Mouse (Mus musculus) heart, adult 8-10 months (tissue): ENCODE results near the gene Hist1h1c. TPM values are rescaled to one million over a fixed set of nuclear protein-coding genes. Genes with fewer than 3 reads are reported as not detected.
"Not testable (repeated sequence)": the region's sequence is repeated elsewhere in the genome, so short reads cannot be mapped to it uniquely, and the experiment has no call there.

Experiments
- DNase-seq: peaks from one replicate; pipeline ENCODE4 v3.0.0; 2022; ENCODE audit warnings: low spot score
- microRNA-seq: library from miRNA; unstranded; fragments of <30 nt; microRNA quantifications from one replicate; pipeline ENCODE4 v1.2.0, GENCODE M21; 2022
- total RNA-seq, 4 experiments: library from RNA; stranded (reverse); gene quantifications; 2 replicates each; pipeline ENCODE4 v1.2.4; 2022

The Hist1h1c gene
- total RNA-seq, 4 experiments from 2014 or later = 145 to 209 (median 187) TPM

DNA sequence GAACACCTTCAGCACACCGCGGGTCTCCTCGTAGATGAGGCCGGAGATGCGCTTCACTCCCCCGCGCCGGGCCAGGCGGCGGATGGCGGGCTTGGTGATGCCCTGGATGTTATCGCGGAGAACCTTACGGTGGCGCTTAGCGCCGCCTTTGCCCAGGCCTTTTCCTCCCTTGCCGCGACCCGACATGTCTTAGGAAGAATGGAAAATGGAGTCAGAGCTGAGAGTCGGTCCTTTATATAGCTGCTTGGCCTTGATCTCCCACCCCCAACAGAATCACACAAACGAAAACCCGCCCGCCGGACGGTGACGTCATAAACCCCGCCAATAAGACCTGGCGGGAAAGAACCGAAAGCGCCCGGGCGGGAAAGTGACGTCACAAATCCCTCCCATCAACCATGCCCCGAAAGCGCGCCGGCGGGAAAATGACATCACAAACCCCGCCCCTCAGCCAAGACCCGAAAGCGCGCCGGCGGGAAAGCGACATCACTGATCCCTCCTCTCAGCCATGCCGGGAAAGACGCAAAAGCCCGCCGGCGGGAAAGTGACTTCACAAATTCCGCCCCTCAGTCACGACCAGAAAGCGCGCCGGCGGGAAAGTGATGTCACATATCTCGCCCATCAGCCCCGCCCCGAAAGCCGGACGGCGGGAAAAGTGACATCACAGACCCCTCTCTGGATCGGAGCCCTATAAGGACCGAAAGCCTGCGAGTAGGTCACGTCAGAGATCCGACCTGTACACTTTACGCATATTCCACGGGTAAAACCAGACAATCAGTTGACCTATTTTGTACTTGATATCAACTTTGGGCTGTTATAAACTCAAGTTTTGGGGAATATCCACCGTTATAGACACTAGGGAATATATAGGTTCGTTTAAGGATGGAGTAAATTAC, 22.6 kb downstream of the Hist1h1c start, which contains the start of gene Hist1h4a:
Gene Hist1h4a (minus strand): TSS at position 259 of the 893 bp plus-strand sequence.
- DNase-seq = peak; percentile 96

DNA sequence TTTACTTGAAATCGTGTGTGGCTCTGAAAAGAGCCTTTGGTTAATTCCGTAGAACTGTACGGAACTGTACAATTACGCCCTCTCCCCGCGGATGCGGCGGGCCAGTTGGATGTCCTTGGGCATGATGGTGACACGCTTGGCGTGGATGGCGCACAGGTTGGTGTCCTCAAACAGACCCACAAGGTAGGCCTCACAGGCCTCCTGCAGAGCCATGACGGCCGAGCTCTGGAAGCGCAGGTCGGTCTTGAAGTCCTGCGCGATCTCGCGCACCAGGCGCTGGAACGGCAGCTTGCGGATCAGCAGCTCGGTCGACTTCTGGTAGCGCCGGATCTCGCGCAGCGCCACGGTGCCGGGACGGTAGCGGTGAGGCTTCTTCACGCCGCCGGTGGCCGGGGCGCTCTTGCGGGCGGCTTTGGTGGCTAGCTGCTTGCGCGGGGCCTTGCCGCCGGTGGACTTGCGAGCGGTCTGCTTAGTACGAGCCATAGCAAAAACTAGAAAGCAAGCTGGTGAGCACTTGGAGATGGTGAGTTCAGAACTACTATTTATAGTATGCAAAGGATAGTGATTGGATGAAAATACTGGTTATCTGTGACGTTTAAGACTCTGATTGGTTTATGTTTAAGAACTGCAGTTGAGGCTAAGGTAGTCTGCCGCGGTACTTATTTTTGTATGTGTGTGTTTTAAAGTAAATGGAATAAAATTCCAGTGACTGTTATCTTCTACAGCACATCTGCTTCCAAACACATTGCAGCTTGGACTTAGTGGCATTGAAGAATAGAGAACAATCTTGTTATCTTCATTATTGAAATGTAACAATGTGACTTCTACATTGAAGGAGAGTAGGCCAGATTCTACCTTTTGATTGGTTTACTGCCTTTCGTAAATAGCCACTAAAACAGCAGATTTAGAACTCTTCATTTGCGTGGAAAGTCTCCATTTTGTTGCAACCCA, 23.5 kb downstream of the Hist1h1c start, which contains the start of gene Hist1h3a:
Gene Hist1h3a (minus strand): TSS at position 516 of the 951 bp plus-strand sequence.
- DNase-seq = peak; percentile 82

DNA sequence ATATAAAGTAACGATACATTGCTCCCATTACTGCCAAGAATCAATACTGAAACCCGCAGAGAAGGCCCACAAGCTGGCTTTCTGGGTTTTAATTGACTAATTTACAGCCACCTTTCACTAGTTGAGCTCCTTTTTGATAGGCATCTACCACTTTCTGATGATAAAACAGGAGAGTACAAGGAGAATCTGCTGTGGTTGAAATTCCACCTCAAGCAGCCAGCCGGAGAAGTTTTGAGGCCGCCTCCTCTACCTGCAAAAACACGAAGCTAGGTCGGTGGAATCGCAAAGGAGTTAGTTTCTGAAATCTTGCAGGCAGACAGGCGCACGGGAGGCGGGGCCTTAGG, 24.6 kb downstream of the Hist1h1c start:
- no peak for DNase-seq

DNA sequence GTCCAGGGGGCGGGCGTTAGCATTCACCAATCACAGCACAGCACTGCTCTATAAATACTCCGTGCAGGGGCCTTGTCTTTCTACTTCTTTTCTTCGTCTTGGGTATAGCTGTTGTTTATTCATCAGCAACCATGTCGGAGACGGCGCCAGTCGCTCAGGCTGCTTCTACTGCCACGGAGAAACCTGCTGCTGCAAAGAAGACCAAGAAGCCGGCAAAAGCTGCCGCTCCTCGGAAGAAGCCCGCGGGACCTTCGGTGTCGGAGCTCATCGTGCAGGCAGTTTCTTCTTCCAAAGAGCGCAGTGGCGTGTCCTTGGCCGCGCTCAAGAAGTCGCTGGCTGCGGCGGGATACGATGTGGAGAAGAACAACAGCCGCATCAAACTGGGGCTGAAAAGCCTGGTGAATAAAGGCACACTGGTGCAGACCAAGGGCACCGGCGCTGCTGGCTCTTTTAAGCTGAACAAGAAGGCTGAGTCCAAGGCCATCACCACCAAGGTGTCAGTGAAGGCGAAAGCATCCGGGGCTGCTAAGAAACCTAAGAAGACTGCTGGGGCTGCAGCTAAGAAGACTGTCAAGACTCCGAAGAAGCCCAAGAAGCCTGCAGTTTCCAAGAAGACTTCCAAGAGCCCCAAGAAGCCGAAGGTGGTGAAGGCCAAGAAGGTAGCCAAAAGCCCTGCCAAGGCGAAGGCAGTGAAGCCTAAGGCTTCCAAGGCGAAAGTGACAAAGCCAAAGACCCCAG, 25.1 kb downstream of the Hist1h1c start, which contains the start of gene Hist1h1a:
Gene Hist1h1a (plus strand): TSS at position 81 of the 738 bp plus-strand sequence.
- DNase-seq = peak; percentile 76

DNA sequence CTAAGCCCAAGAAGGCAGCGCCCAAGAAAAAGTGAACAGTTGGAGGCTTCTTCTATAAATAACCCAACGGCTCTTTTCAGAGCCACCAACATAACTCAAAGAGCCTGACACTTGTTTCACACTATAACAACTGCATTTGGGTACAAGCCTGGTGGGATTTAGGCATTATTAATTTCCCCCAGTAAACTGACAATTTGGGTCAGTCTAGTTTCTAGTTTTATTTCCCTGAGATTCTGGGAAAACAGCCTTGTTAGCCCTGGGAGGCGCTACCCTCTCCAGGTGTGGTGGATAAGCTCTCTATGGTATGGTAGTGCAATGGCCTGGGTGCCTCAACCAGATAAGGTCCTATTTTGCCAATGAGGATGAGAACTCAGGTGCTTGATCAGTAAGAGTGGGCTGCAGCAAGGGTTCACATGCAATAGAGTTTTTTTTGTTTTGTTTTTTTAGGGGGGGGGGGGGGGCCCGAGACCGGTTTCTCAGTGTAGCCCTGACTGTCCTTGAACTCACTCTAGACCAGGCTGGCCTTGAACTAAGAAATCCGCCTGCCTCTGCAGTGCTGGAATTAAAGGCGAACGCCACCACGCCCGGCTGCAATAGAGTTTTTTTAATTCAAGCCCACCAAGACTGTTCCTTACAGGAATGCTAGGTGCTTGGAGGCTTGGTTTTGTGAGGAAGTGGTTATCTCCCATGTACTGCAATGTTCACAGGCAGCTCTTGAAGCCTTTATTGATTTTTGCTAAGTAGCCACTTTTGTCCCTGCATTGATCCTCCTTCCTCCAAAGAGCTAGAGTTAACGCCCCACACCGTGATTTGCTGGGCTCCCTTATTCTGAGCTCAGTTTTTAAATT, 25.9 kb downstream of the Hist1h1c start:
- no peak for DNase-seq

DNA sequence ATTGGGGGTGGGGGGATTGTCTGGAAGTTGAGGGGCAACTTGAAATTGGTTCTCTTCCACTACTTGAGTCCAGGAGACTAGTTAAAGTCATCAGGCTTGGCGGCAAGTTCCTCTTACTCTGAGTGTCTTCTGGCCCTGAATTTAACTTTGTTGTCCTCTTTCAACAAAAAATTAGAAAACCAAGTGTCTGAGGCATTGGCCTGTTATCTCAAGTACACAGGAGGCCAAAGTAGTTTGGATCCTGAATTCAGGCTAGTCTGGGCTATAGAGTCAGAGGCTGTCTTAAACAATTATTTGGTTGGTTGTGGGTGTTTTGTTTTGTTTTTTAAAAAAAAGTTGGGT, 26.5 kb downstream of the Hist1h1c start:
- DNase-seq = no peak

DNA sequence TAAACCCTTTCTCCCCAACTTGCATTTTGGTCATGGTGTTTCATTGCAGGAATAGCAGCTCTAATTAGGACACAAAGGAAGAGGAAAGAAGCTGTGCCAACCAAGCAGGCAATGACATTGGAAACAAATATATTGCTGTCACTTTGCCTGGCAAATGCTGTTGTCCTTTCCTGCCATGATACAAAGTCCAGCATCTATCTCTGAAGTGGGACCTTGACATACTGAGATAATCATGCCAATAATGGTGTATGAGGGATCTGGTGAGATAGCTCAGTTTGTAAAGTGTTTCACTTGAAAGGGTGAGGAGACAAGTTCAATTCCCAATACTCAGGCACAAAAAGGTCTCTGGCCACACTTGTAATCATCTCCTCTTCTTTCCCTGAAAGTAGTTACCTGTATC, 28.2 kb downstream of the Hist1h1c start:
- no peak for DNase-seq

DNA sequence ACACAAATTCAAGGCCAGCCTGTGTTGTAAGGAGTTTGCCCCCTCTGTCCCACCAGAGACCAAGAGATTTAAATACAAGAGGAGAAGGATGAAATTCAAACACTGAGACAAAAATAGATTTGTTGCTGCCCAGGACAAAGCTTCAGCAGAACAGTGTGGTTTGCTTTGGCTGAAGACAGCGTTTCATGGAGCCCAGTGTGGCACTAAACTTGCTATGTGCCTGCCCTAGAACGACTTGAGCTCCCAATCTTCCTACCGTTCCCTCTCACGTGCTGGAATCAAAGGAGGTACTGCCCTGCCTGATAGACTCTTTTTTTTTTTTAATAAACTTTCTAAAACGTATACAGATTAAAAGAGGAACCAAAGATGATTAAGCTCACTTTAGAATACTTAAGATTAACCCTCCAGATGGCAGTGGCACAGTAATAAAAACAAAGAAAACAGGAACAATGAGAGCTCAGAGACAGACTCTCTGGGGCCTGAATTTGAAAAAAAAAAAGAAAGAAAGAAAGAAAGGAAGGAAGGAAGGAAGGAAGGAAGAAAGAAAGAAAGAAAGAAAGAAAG, 30.3 kb downstream of the Hist1h1c start:
- DNase-seq = no peak

DNA sequence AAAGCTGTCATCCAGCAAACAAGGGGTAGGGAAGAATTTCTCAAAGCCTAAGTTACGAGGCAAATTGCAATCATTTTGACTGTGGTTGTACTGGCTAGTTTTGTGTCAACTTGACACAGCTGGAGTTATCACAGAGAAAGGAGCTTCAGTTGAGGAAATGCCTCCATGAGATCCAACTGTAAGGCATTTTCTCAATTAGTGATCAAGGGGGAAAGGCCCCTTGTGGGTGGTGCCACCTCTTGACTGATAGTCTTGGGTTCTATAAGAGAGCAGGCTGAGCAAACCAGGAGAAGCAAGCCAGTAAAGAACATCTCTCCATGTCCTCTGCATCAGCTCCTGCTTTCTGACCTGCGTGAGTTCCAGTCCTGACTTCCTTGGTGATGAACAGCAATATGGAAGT, 31.0 kb downstream of the Hist1h1c start, which contains the start of gene Trim38:
Gene Trim38 (plus strand): TSS at position 301 of the 400 bp plus-strand sequence.
- DNase-seq = not testable (repeated sequence)

DNA sequence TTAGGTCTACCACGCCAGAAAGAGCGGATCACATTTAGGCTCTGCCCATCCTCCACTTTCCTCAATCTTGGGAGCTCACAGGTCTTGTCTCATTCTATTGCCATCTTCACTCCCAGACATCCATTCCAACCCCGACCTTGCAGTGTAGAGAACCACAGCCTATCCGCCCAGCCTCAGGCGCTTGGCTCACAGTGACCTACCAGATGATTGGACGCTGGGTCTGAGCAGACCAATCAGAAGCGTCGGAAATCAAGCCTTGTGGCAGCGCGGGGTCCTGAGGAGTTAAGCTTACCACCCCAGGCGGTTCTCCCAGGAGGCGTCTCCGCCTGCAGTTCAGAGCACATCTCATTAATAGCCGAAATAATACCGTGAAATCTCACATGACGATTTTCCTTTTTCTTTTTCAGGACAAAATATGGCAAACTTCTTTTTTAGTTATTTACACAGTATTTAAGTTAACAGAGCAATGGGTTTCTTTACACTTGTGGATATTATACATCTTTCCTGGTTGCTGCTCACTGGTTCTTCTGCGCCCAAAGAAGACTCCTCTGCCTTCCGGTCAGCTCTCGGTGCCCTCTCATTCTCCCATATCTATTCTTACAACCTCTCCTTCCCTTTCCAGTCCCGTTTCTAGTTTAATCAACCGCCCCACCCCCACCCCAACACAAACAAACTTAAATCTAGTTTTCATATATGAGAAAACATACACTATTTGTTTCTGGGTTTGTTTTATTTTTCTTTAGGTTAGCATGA, 34.1 kb downstream of the Hist1h1c start:
- no peak for DNase-seq

DNA sequence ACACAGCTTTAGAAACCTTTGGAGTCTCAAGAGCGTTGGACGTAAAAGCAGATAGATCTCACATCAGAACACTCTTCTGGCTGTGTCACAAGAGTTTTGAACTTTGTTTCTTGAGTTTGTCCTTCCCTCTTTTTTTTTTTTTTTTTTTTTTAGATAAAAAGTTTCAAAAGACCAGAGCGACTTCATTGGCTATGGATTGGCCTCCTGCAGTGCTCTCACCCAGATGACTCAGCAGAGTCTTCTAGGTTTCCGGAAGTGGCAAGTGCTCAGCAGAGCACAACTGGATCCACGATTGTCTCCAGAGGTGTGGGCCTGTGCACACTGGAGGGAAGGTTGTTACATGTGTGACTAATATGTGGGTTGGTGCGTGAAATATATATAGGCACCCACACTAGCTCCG, 39.7 kb downstream of the Hist1h1c start:
- DNase-seq = no peak

DNA sequence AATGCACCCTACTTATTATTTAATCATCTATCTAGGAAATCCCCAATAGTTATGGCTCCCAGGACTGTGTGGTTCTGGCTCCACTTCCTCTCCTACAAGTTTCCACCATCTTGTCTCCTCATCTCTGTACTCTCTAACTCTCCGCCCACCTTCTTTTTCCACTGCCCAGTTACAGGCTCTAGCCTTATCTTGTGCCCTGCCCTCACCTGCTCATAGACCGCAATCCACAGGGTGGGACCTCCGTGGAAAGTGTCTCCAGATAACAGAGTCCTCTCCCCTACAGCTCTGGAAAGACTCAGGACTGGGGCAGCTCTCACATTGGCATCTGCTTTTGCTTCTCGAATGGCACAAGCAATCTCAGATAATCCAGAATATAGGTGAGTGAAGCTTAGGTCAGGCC, 40.4 kb downstream of the Hist1h1c start:
- no peak for DNase-seq

Small RNAs within 50 kb of the gene (microRNA-seq; reads per million reads assigned to microRNA genes)
- gene Gm44314 (not detected), gene Gm44484 (not detected)

Other genes with a start within 250 kb of the Hist1h1c start
- not detected for gene Btn2a2, start 250.0 kb upstream of the Hist1h1c start, total RNA-seq
- 100 to 1,000 TPM; 231 to 254 (median 246) TPM for gene Hist1h4h, start 207.8 kb upstream of the Hist1h1c start, total RNA-seq
- gene Hist1h2af, start 204.9 kb upstream of the Hist1h1c start, total RNA-seq = 10 to 100 TPM in 1 of 4 experiments, 1 to 10 TPM in 3; 2.4 to 17.9 (median 5.5) TPM
- gene Hist1h3g, start 203.4 kb upstream of the Hist1h1c start, total RNA-seq = 1 to 10 TPM; 3.4 to 5.0 (median 3.8) TPM
- gene Hist1h2bh, start 195.4 kb upstream of the Hist1h1c start, total RNA-seq = 1 to 10 TPM in 2 of 4 experiments, under 1 TPM in 2; 0.91 to 1.3 (median 1.1) TPM
- gene Hist1h3f, start 194.8 kb upstream of the Hist1h1c start, total RNA-seq = 1 to 10 TPM; 4.6 to 6.3 (median 5.7) TPM
- 10 to 100 TPM; 18.8 to 31.0 (median 26.5) TPM for gene Hist1h4f, start 187.2 kb upstream of the Hist1h1c start, total RNA-seq
- 1 to 10 TPM; 1.2 to 1.5 (median 1.4) TPM for gene Hist1h1d, start 185.5 kb upstream of the Hist1h1c start, total RNA-seq
- 10 to 100 TPM; 13.1 to 17.7 (median 13.5) TPM for gene Hist1h3e, start 176.4 kb upstream of the Hist1h1c start, total RNA-seq
- 1 to 10 TPM in 3 of 4 experiments, not detected in 1; 1.4 to 4.9 (median 1.6) TPM for gene Hist1h2ae, start 167.6 kb upstream of the Hist1h1c start, total RNA-seq
- gene Hist1h2bg, start 167.4 kb upstream of the Hist1h1c start, total RNA-seq = 10 to 100 TPM; 18.1 to 34.4 (median 24.0) TPM
- gene Hist1h2bf, start 164.6 kb upstream of the Hist1h1c start, total RNA-seq = 10 to 100 TPM in 2 of 4 experiments, 1 to 10 TPM in 2; 5.9 to 13.7 (median 10.7) TPM
- 1 to 10 TPM; 1.8 to 4.3 (median 2.7) TPM for gene Hist1h2ad, start 164.4 kb upstream of the Hist1h1c start, total RNA-seq
- gene Hist1h3d, start 163.0 kb upstream of the Hist1h1c start, total RNA-seq = 1 to 10 TPM; 1.1 to 4.0 (median 2.0) TPM
- 10 to 100 TPM; 42.4 to 50.0 (median 46.1) TPM for gene Hist1h4d, start 157.2 kb upstream of the Hist1h1c start, total RNA-seq
- 10 to 100 TPM; 11.6 to 13.8 (median 12.6) TPM for gene Hist1h2be, start 117.7 kb upstream of the Hist1h1c start, total RNA-seq
- gene Hist1h1e, start 116.2 kb upstream of the Hist1h1c start, total RNA-seq = 10 to 100 TPM; 27.4 to 44.8 (median 35.5) TPM
- 1 to 10 TPM; 1.1 to 1.6 (median 1.3) TPM for gene Hist1h2ac, start 54.9 kb upstream of the Hist1h1c start, total RNA-seq
- 10 to 100 TPM; 74.6 to 82.2 (median 76.6) TPM for gene Hist1h2bc, start 54.6 kb upstream of the Hist1h1c start, total RNA-seq
- under 1 TPM in 1 of 4 experiments, not detected in 3; 0.30 TPM for gene Hist1h1t, start 43.0 kb upstream of the Hist1h1c start, total RNA-seq
- 10 to 100 TPM; 37.9 to 55.9 (median 45.3) TPM for gene Hist1h4c, start 40.4 kb upstream of the Hist1h1c start, total RNA-seq
- 10 to 100 TPM; 58.1 to 66.0 (median 61.5) TPM for gene Hfe, start 28.0 kb upstream of the Hist1h1c start, total RNA-seq
- 1 to 10 TPM in 2 of 4 experiments, under 1 TPM in 1, not detected in 1; 0.82 to 5.6 (median 2.3) TPM for gene Hist1h3c, start 6.8 kb downstream of the Hist1h1c start, total RNA-seq
- 1 to 10 TPM; 2.6 to 6.9 (median 4.0) TPM for gene Hist1h2bb, start 7.9 kb downstream of the Hist1h1c start, total RNA-seq
- 1 to 10 TPM in 3 of 4 experiments, not detected in 1; 2.4 to 8.4 (median 4.0) TPM for gene Hist1h2ab, start 12.3 kb downstream of the Hist1h1c start, total RNA-seq
- 10 to 100 TPM in 1 of 4 experiments, 1 to 10 TPM in 3; 2.4 to 16.9 (median 4.5) TPM for gene Hist1h3b, start 13.5 kb downstream of the Hist1h1c start, total RNA-seq
- 1 to 10 TPM; 5.4 to 9.6 (median 6.8) TPM for gene Hist1h4b, start 18.2 kb downstream of the Hist1h1c start, total RNA-seq
- 10 to 100 TPM in 1 of 4 experiments, 1 to 10 TPM in 3; 4.1 to 10.2 (median 5.4) TPM for gene Hist1h4a, start 22.4 kb downstream of the Hist1h1c start, total RNA-seq
- 1 to 10 TPM; 1.8 to 10.0 (median 6.6) TPM for gene Hist1h3a, start 23.6 kb downstream of the Hist1h1c start, total RNA-seq
- gene Hist1h1a, start 24.9 kb downstream of the Hist1h1c start, total RNA-seq = 1 to 10 TPM; 3.3 to 5.0 (median 4.0) TPM
- not detected for gene Trim38, start 31.1 kb downstream of the Hist1h1c start, total RNA-seq
- not detected for gene Slc17a2, start 68.2 kb downstream of the Hist1h1c start, total RNA-seq
- not detected for gene Slc17a3, start 100.6 kb downstream of the Hist1h1c start, total RNA-seq
- not detected for gene Slc17a1, start 128.9 kb downstream of the Hist1h1c start, total RNA-seq
- gene Slc17a4, start 176.2 kb downstream of the Hist1h1c start, total RNA-seq = not detected
- not detected for gene Hist1h2ba, start 195.3 kb downstream of the Hist1h1c start, total RNA-seq
- not detected for gene Hist1h2aa, start 195.7 kb downstream of the Hist1h1c start, total RNA-seq